Mouse (Mus musculus) hindbrain, embryonic 13.5 days (tissue): ENCODE results near the gene Aldh4a1. TPM values are rescaled to one million over a fixed set of nuclear protein-coding genes. Genes with fewer than 3 reads are reported as not detected.

ENCODE experiments used
- ATAC-seq: fragments of 200-750 bp; cut with Nextera tagmentation; 2 replicates; pipeline ENCODE4 v1.8.0; 2017; ENCODE audit warnings: moderate TSS enrichment; ENCODE audit not compliant: low FRiP score
- H3K27ac ChIP-seq: fragments of 300-500 bp; sonication (generic); 2 replicates; pipeline ENCODE4 v1.5.1; 2015; ENCODE audit warnings: inconsistent platforms, mild to moderate bottlenecking, moderate library complexity
- H3K27me3 ChIP-seq: fragments of 300-500 bp; sonication (generic); 2 replicates; pipeline ENCODE4 v1.6.1; 2015; ENCODE audit warnings: mild to moderate bottlenecking, inconsistent platforms
- H3K36me3 ChIP-seq: fragments of 300-500 bp; sonication (generic); 2 replicates; pipeline ENCODE4 v1.6.1; 2015; ENCODE audit warnings: mild to moderate bottlenecking, inconsistent platforms
- H3K4me1 ChIP-seq: fragments of 300-500 bp; sonication (generic); replicated peaks from 2 replicates; pipeline ENCODE4 v1.6.1; 2015; ENCODE audit warnings: inconsistent platforms
- H3K4me2 ChIP-seq: fragments of 300-500 bp; sonication (generic); 2 replicates; pipeline ENCODE4 v1.6.1; 2015; ENCODE audit warnings: inconsistent platforms, mild to moderate bottlenecking, moderate library complexity
- H3K4me3 ChIP-seq: fragments of 300-500 bp; sonication (generic); 2 replicates; pipeline ENCODE4 v1.5.1; 2015; ENCODE audit warnings: mild to moderate bottlenecking, inconsistent platforms
- H3K9ac ChIP-seq: fragments of 300-500 bp; sonication (generic); 2 replicates; pipeline ENCODE4 v1.6.1; 2015; ENCODE audit warnings: mild to moderate bottlenecking, inconsistent platforms
- H3K9me3 ChIP-seq: fragments of 300-500 bp; sonication (generic); 2 replicates; pipeline ENCODE4 v1.6.1; 2016; ENCODE audit warnings: inconsistent platforms
- WGBS: fragments of 180-500 bp; shearing (Covaris S2); methylation state at CpG from one replicate; pipeline ENCODE4 v1.1.7; 2015; 5-methylcytosine and 5-hydroxymethylcytosine counted together
- microRNA-seq: library from miRNA; unstranded; fragments of <30 nt; microRNA quantifications from one replicate; pipeline ENCODE4, GENCODE M21; 2016
- polyA plus RNA-seq: library from polyadenylated mRNA; unstranded; fragments of >200 nt; fragmentation: Nextera tagmentation; extraction: Ambion mirVana; gene quantifications from 2 replicates; pipeline ENCODE4 v1.2.1, GENCODE M21; 2015

Gene Aldh4a1
- polyA plus RNA-seq, 1 experiment from 2014 or later, result 21.8 TPM

- Histone ChIP-seq H3K9ac (no peak overlapping the region), H3K4me3 (no peak overlapping the region), H3K27ac (no peak overlapping the region), H3K4me1 (peaks cover 6% of the 10 kb centered on the region; the same call in 1 of the 2 replicates), H3K9me3 (no peaks in the 10 kb centered on the region), H3K27me3 (peaks cover 15% of the 10 kb centered on the region), H3K36me3 (no peaks in the 10 kb centered on the region), H3K4me2 (no peak overlapping the region)
- 51% methylated on average over 8 of the region's 8 CpGs for WGBS
- ATAC-seq, result no peak
These were observed 75.9 kb downstream of the Aldh4a1 start for GRCm38 (mm10) chr4:139698602-139699001.

Small RNA genes within 50 kb of the gene (microRNA-seq; reads per million reads assigned to microRNA genes)
- gene Gm25571, result not detected
- not detected for gene Mir7020

Other genes with a start within 250 kb of the Aldh4a1 start
- gene Iffo2, start 92.3 kb upstream of the Aldh4a1 start, polyA plus RNA-seq, result 4.4 and 4.7 TPM in 2 replicates
- not detected in 2 replicates for gene Gm21969, start 19.7 kb upstream of the Aldh4a1 start, polyA plus RNA-seq
- not detected in 2 replicates for gene Tas1r2, start 30.7 kb downstream of the Aldh4a1 start, polyA plus RNA-seq
- gene Pax7, start 210.7 kb downstream of the Aldh4a1 start, polyA plus RNA-seq, result 0.84 and 1.6 TPM in 2 replicates